Comparison of ENCODE assay signal across 15 mouse cellular contexts in genomic region chr7:136712962-136713640, GRCm38 (mm10).
DNase-seq lines count a peak whose midpoint lies in the region; ATAC-seq and TF ChIP-seq lines count a peak whose summit lies in the region.
"Had no signal": no experiment of that assay in that cellular context is flagged by ENCODE, and none has a peak within 500 bp of the region (broad histone marks: within the 10 kb centered on the region; RNA-seq: fewer than 3 reads in every experiment).

No protein-coding gene starts in this region.

- peak overlapping the region; percentile 58 for H3K27ac ChIP-seq in gastrocnemius, adult 2 months
- peak overlapping the region; percentile 20; the same call in 1 of the 2 replicates for H3K27ac ChIP-seq in kidney, embryonic 16.5 days (ENCODE audit: low read length)
- no peak overlapping the region for H3K27ac ChIP-seq in midbrain, postnatal 0 days (ENCODE audit: low read depth, low read length)
- H3K27ac ChIP-seq: forebrain, embryonic 10.5 days; hindbrain, embryonic 10.5 days; liver, embryonic 15.5 days had no signal

- no peak overlapping the region for H3K9ac ChIP-seq in kidney, embryonic 16.5 days (replicated peaks; ENCODE audit: low read length)
- H3K9ac ChIP-seq in midbrain, postnatal 0 days (replicated peaks; ENCODE audit: low read length, poor library complexity, severe bottlenecking), result no peak overlapping the region
- H3K9ac ChIP-seq: liver, embryonic 15.5 days had no signal

- no peak for TF ChIP-seq CTCF in gastrocnemius, adult 2 months (IDR thresholded peaks at IDR 0.05)
- TF ChIP-seq CTCF in midbrain, postnatal 0 days (IDR thresholded peaks at IDR 0.05), result no peak

- WGBS in kidney, embryonic 16.5 days, result 24% methylated on average over 16 of the region's 16 CpGs
- WGBS in midbrain, postnatal 0 days, result 73% methylated on average over 16 of the region's 16 CpGs

- intact Hi-C loops in gastrocnemius, adult 2 months (cut with DNase I), result no loop called here

- 0 out of 2 replicates have a peak, but pooled peaks cover 3% of the 10 kb centered on the region for H3K27me3 ChIP-seq in kidney, embryonic 16.5 days (ENCODE audit: insufficient read depth, low read length)
- no peaks in the 10 kb centered on the region for H3K27me3 ChIP-seq in midbrain, postnatal 0 days (ENCODE audit: insufficient read depth, low read length)
- H3K27me3 ChIP-seq: liver, embryonic 15.5 days; Patski had no signal

- peak overlapping the region; percentile 17 for H3K4me2 ChIP-seq in kidney, embryonic 16.5 days (replicated peaks; ENCODE audit: low read depth, low read length)
- no peak overlapping the region for H3K4me2 ChIP-seq in midbrain, postnatal 0 days (ENCODE audit: low read depth, low read length, poor library complexity, severe bottlenecking)
- H3K4me2 ChIP-seq: liver, embryonic 15.5 days had no signal

- H3K36me3 ChIP-seq in kidney, embryonic 16.5 days (ENCODE audit: insufficient read depth, low read length), result no peaks in the 10 kb centered on the region
- H3K36me3 ChIP-seq in midbrain, postnatal 0 days (ENCODE audit: insufficient read depth, low read length), result no peaks in the 10 kb centered on the region
- H3K36me3 ChIP-seq: forebrain, embryonic 10.5 days; hindbrain, embryonic 10.5 days; liver, embryonic 15.5 days had no signal

- DNase-seq in gastrocnemius, adult 2 months, result peak; percentile 37
- DNase-seq in gastrocnemius, postnatal 10 days, result no peak
- DNase-seq in urinary bladder, postnatal 14 days (ENCODE audit: low spot score), result peak; percentile 11
- DNase-seq in urinary bladder, postnatal 10 days (ENCODE audit: low spot score), result no peak
- DNase-seq in right cerebral cortex, postnatal 14 days, result no peak
- no peak for DNase-seq in midbrain, postnatal 0 days (ENCODE audit: low spot score)
- no peak for DNase-seq in layer of hippocampus, postnatal 14 days (ENCODE audit: low spot score in 2 of 2)
- DNase-seq: cerebellum, postnatal 10 days; layer of hippocampus, postnatal 36 days had no signal

- H3K4me1 ChIP-seq in kidney, embryonic 16.5 days (ENCODE audit: insufficient read depth, low read length), result peaks cover 18% of the 10 kb centered on the region
- H3K4me1 ChIP-seq in midbrain, postnatal 0 days (ENCODE audit: insufficient read depth, low read length), result no peaks in the 10 kb centered on the region
- H3K4me1 ChIP-seq: forebrain, embryonic 10.5 days; liver, embryonic 15.5 days had no signal

- no peak overlapping the region for H3K4me3 ChIP-seq in gastrocnemius, adult 2 months
- no peak overlapping the region for H3K4me3 ChIP-seq in kidney, embryonic 16.5 days (ENCODE audit: low read length)
- H3K4me3 ChIP-seq in midbrain, postnatal 0 days (ENCODE audit: low read depth, low read length), result no peak overlapping the region
- H3K4me3 ChIP-seq: forebrain, embryonic 10.5 days; hindbrain, embryonic 10.5 days; liver, embryonic 15.5 days had no signal

- H3K9me3 ChIP-seq in kidney, embryonic 16.5 days (ENCODE audit: low read length), result no peaks in the 10 kb centered on the region
- H3K9me3 ChIP-seq in midbrain, postnatal 0 days (ENCODE audit: low read length), result no peaks in the 10 kb centered on the region
- H3K9me3 ChIP-seq: forebrain, embryonic 10.5 days; hindbrain, embryonic 10.5 days had no signal

- peak; percentile 68; the same call in 1 of the 2 replicates for ATAC-seq in kidney, embryonic 16.5 days (ENCODE audit: low FRiP score, low TSS enrichment)
- ATAC-seq in midbrain, postnatal 0 days (ENCODE audit: low FRiP score), result no peak
- ATAC-seq: midbrain, embryonic 16.5 days; Patski had no signal

Comparison
In these comparisons a context has a peak if more than half of its experiments do, and no peak if none do; other contexts are left out.
1. DNase-seq: peak in gastrocnemius, adult 2 months (single experiment) and urinary bladder, postnatal 14 days (single experiment); none in gastrocnemius, postnatal 10 days (single experiment), urinary bladder, postnatal 10 days (single experiment), right cerebral cortex, postnatal 14 days (single experiment), midbrain, postnatal 0 days (single experiment) and layer of hippocampus, postnatal 14 days (0 of 2).